Comparison of ENCODE assay signal across 18 mouse cellular contexts in the genomic region with DNA sequence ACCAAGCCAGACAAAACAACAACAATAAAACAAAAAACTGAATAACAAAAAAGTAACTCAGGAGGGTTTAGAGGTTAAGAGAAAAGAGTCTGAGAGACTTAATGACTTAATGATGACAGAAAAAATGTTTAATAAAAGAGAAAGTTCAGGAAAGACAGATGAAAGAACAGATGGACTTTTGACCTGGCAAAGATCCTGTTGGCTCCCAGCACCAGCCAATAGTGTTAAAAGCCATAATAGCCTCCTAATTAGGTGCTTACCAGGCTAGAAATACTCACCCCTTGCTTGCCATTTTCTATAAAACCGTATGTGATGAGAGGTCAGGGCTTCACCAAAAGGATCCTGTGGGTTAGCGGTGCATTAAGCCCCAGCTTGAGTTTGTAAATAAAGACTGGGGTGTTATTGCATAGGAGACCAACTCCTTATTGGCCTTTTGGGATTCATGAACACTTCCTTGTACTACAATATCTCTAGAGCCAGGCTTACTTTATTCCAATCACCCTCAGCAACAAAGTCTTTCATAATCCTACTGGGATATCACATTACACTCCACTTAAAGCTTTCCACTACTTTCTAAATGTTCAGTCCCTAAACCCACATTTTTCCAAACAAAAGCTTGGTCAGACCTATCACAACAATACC.
DNase-seq lines count a peak whose midpoint lies in the region; ATAC-seq lines count a peak whose summit lies in the region.
"Had no signal": no experiment of that assay in that cellular context is flagged by ENCODE, and none has a peak within 500 bp of the region (broad histone marks: within the 10 kb centered on the region; RNA-seq: fewer than 3 reads in every experiment).

No protein-coding gene starts in this region.

- 39% methylated on average over 2 of the region's 2 CpGs for WGBS in limb, embryonic 12.5 days
- WGBS in hindbrain, embryonic 16.5 days: 54% methylated on average over 2 of the region's 2 CpGs

- intact Hi-C loops in left cerebral cortex, postnatal 4 days (cut with DNase I): no loop called here
- intact Hi-C loops in left cerebral cortex, postnatal 10 days (cut with DNase I): no loop called here

- H3K36me3 ChIP-seq in limb, embryonic 12.5 days: no peaks in the 10 kb centered on the region
- H3K36me3 ChIP-seq in hindbrain, embryonic 16.5 days (ENCODE audit: control insufficient read depth, insufficient read depth, low read length): no peaks in the 10 kb centered on the region
- H3K36me3 ChIP-seq: embryonic facial prominence, embryonic 12.5 days; heart, embryonic 12.5 days; hindbrain, embryonic 10.5 days; hindbrain, embryonic 15.5 days had no signal

- H3K9me3 ChIP-seq in limb, embryonic 12.5 days: no peaks in the 10 kb centered on the region
- no peaks in the 10 kb centered on the region for H3K9me3 ChIP-seq in hindbrain, embryonic 16.5 days (ENCODE audit: control insufficient read depth, low read length)
- H3K9me3 ChIP-seq: embryonic facial prominence, embryonic 12.5 days; forebrain, embryonic 13.5 days; heart, embryonic 12.5 days; hindbrain, embryonic 10.5 days; hindbrain, embryonic 15.5 days had no signal

- ATAC-seq in limb, embryonic 12.5 days (ENCODE audit: insufficient number of reproducible peaks, insufficient read depth, low FRiP score, low TSS enrichment, low read depth): peak; percentile 81
- no peak for ATAC-seq in hindbrain, embryonic 16.5 days
- ATAC-seq: forebrain, embryonic 13.5 days; forebrain, postnatal 0 days; inflammation-experienced regulatory T-cells, adult 6 months had no signal

- peak; percentile 56 to 63 for DNase-seq in cerebellum, postnatal 14 days
- no peak for DNase-seq in cerebellum, adult 11-12 months
- DNase-seq in left cerebral cortex, postnatal 4 days: peak; percentile 24
- no peak for DNase-seq in left cerebral cortex, postnatal 10 days (ENCODE audit: extremely low spot score in 1 of 2, low spot score in 2 of 2)
- DNase-seq in lung, adult 18-20 months: no peak
- DNase-seq: adrenal gland, postnatal 14 days; cerebellum, adult 8-10 months; forebrain, postnatal 0 days; gastrocnemius, adult 2 months; gastrocnemius, postnatal 25 days had no signal

- no peaks in the 10 kb centered on the region for H3K27me3 ChIP-seq in limb, embryonic 12.5 days
- H3K27me3 ChIP-seq in hindbrain, embryonic 16.5 days (replicated peaks; ENCODE audit: control insufficient read depth, insufficient read depth, low read length): no peaks in the 10 kb centered on the region
- H3K27me3 ChIP-seq: embryonic facial prominence, embryonic 12.5 days; forebrain, embryonic 13.5 days; heart, embryonic 12.5 days; hindbrain, embryonic 15.5 days had no signal

- no peak overlapping the region for H3K4me2 ChIP-seq in limb, embryonic 12.5 days
- no peak overlapping the region for H3K4me2 ChIP-seq in hindbrain, embryonic 16.5 days (ENCODE audit: low read length)
- H3K4me2 ChIP-seq: embryonic facial prominence, embryonic 12.5 days; forebrain, embryonic 13.5 days; heart, embryonic 12.5 days; hindbrain, embryonic 15.5 days had no signal

- no peaks in the 10 kb centered on the region for H3K4me1 ChIP-seq in limb, embryonic 12.5 days (replicated peaks)
- H3K4me1 ChIP-seq in hindbrain, embryonic 16.5 days (ENCODE audit: control insufficient read depth, insufficient read depth, low read depth, low read length): no peaks in the 10 kb centered on the region
- H3K4me1 ChIP-seq: embryonic facial prominence, embryonic 12.5 days; forebrain, embryonic 13.5 days; heart, embryonic 12.5 days; hindbrain, embryonic 10.5 days; hindbrain, embryonic 15.5 days had no signal

- H3K4me3 ChIP-seq in limb, embryonic 12.5 days (replicated peaks): no peak overlapping the region
- H3K4me3 ChIP-seq in hindbrain, embryonic 16.5 days (ENCODE audit: low read length): no peak overlapping the region
- H3K4me3 ChIP-seq: embryonic facial prominence, embryonic 12.5 days; forebrain, embryonic 13.5 days; gastrocnemius, adult 2 months; heart, embryonic 12.5 days; hindbrain, embryonic 10.5 days; hindbrain, embryonic 15.5 days had no signal

- no peak overlapping the region for H3K27ac ChIP-seq in limb, embryonic 12.5 days
- H3K27ac ChIP-seq in hindbrain, embryonic 16.5 days (ENCODE audit: low read depth, low read length): no peak overlapping the region
- H3K27ac ChIP-seq: embryonic facial prominence, embryonic 12.5 days; forebrain, embryonic 13.5 days; gastrocnemius, adult 2 months; hindbrain, embryonic 10.5 days; hindbrain, embryonic 15.5 days had no signal

- no peak overlapping the region for H3K9ac ChIP-seq in limb, embryonic 12.5 days (replicated peaks)
- H3K9ac ChIP-seq in hindbrain, embryonic 16.5 days (ENCODE audit: low read depth, low read length): no peak overlapping the region
- H3K9ac ChIP-seq: embryonic facial prominence, embryonic 12.5 days; forebrain, embryonic 13.5 days; forebrain, postnatal 0 days; heart, embryonic 12.5 days; hindbrain, embryonic 15.5 days had no signal

Comparison
In these comparisons a context has a peak if more than half of its experiments do, and no peak if none do; other contexts are left out.
1. DNase-seq: peak in cerebellum, postnatal 14 days (2 of 2) and left cerebral cortex, postnatal 4 days (single experiment); none in cerebellum, adult 11-12 months (single experiment), left cerebral cortex, postnatal 10 days (0 of 2) and lung, adult 18-20 months (0 of 2).